Mouse (Mus musculus) heart, embryonic 15.5 days (tissue): ENCODE data around the gene Maml3. TPM values are rescaled to one million over a fixed set of nuclear protein-coding genes. Genes with fewer than 3 reads are reported as not detected.

Source experiments
- ATAC-seq: fragments of 200-750 bp; cut with Nextera tagmentation; replicated peaks from 2 replicates; pipeline ENCODE4 v1.8.0; 2017; ENCODE audit warnings: low read depth, moderate TSS enrichment; ENCODE audit not compliant: insufficient number of reproducible peaks, insufficient read depth, low FRiP score
- H3K27ac ChIP-seq: fragments of 300-500 bp; sonication (generic); 2 replicates; pipeline ENCODE4 v1.5.1; 2015; ENCODE audit warnings: mild to moderate bottlenecking, inconsistent platforms
- H3K27me3 ChIP-seq: fragments of 300-500 bp; sonication (generic); 2 replicates; pipeline ENCODE4 v1.6.1; 2015; ENCODE audit warnings: inconsistent platforms
- H3K36me3 ChIP-seq: fragments of 300-500 bp; sonication (generic); 2 replicates; pipeline ENCODE4 v1.6.1; 2015; ENCODE audit warnings: mild to moderate bottlenecking, inconsistent platforms
- H3K4me1 ChIP-seq: fragments of 300-500 bp; sonication (generic); replicated peaks from 2 replicates; pipeline ENCODE4 v1.6.1; 2015; ENCODE audit warnings: inconsistent platforms
- H3K4me2 ChIP-seq: fragments of 300-500 bp; sonication (generic); 2 replicates; pipeline ENCODE4 v1.6.1; 2015; ENCODE audit warnings: inconsistent platforms, mild to moderate bottlenecking, moderate library complexity
- H3K4me3 ChIP-seq: fragments of 300-500 bp; sonication (generic); 2 replicates; pipeline ENCODE4 v1.5.1; 2015; ENCODE audit warnings: mild to moderate bottlenecking, inconsistent platforms
- H3K9ac ChIP-seq: fragments of 300-500 bp; sonication (generic); 2 replicates; pipeline ENCODE4 v1.6.1; 2015; ENCODE audit warnings: mild to moderate bottlenecking, inconsistent platforms
- H3K9me3 ChIP-seq: fragments of 300-500 bp; sonication (generic); replicated peaks from 2 replicates; pipeline ENCODE4 v1.6.1; 2016; ENCODE audit warnings: inconsistent platforms
- WGBS: fragments of 180-500 bp; shearing (Covaris S2); methylation state at CpG from one replicate; pipeline ENCODE4 v1.1.7; 2015; ENCODE audit warnings: mixed read lengths; 5-methylcytosine and 5-hydroxymethylcytosine counted together
- polyA plus RNA-seq: library from polyadenylated mRNA; unstranded; fragments of >200 nt; fragmentation: Nextera tagmentation; extraction: Ambion mirVana; gene quantifications from 2 replicates; pipeline ENCODE4 v1.2.1, GENCODE M21; 2015

The Maml3 gene
- polyA plus RNA-seq, 1 experiment from 2014 or later: 1.9 TPM

- 72% methylated on average over 2 of the region's 2 CpGs for WGBS
- Histone ChIP-seq H3K9ac (no peak overlapping the region), H3K4me2 (no peak overlapping the region), H3K36me3 (no peaks in the 10 kb centered on the region), H3K27ac (no peak overlapping the region), H3K4me1 (peaks cover 35% of the 10 kb centered on the region), H3K27me3 (no peaks in the 10 kb centered on the region), H3K9me3 (no peaks in the 10 kb centered on the region), H3K4me3 (no peak overlapping the region)
- no peak; the same call in 1 of the 2 replicates for ATAC-seq
These were observed 453.7 kb downstream of the Maml3 start for GRCm38 (mm10) chr3:51651149-51651548.

DNA sequence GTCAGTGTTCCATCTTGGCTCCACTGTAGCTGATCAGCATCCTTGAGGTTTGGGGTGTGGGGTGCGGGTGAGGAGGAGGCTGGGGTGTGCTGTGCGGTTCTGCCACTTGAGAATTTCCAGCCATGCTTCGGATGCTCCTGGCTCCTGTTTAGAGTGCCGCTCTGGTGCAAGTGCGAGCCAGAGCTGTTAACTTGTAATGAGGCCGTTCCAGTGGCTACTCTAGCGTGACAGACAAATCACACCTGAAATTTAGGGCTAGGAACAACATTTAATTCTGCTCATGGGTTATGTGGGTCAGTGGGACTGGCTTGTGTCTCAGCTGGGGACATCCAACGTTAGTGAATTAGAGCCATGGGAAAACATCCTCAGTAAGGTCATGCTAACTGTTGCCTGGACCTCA lies 454.9 kb downstream of the Maml3 start:
- no peak overlapping the region for H3K27ac ChIP-seq

GRCm38 (mm10) chr3:51649426-51649825 lies 455.4 kb downstream of the Maml3 start:
- H3K4me3 ChIP-seq: no peak overlapping the region
- ATAC-seq: no peak
- H3K4me1 ChIP-seq: peaks cover 26% of the 10 kb centered on the region
- no peaks in the 10 kb centered on the region for H3K27me3 ChIP-seq
- WGBS: 56% methylated on average over 8 of the region's 8 CpGs
- H3K4me2 ChIP-seq: no peak overlapping the region
- no peak overlapping the region for H3K9ac ChIP-seq
- no peak overlapping the region for H3K27ac ChIP-seq
- no peaks in the 10 kb centered on the region for H3K9me3 ChIP-seq
- H3K36me3 ChIP-seq: no peaks in the 10 kb centered on the region

More for the DNA sequence above, 454.9 kb downstream of the Maml3 start:
- Histone ChIP-seq H3K9ac (no peak overlapping the region), H3K4me2 (no peak overlapping the region), H3K4me3 (no peak overlapping the region), H3K4me1 (peaks cover 26% of the 10 kb centered on the region), H3K36me3 (no peaks in the 10 kb centered on the region), H3K9me3 (no peaks in the 10 kb centered on the region), H3K27me3 (no peaks in the 10 kb centered on the region)
- WGBS: 67% methylated on average over 8 of the region's 8 CpGs
- ATAC-seq: no peak

- peak; percentile 14; the same call in 1 of the 2 replicates for ATAC-seq
- no peaks in the 10 kb centered on the region for H3K27me3 ChIP-seq
- 23% methylated on average over 15 of the region's 15 CpGs for WGBS
- H3K4me1 ChIP-seq: peaks cover 21% of the 10 kb centered on the region
- no peak overlapping the region for H3K27ac ChIP-seq
- H3K9ac ChIP-seq: no peak overlapping the region
- H3K4me3 ChIP-seq: peak overlapping the region; percentile 33
- no peaks in the 10 kb centered on the region for H3K9me3 ChIP-seq
- no peaks in the 10 kb centered on the region for H3K36me3 ChIP-seq
- peak overlapping the region; percentile 63 for H3K4me2 ChIP-seq
These were observed 456.7 kb downstream of the Maml3 start for GRCm38 (mm10) chr3:51648037-51648664.

- Histone ChIP-seq H3K4me1 (peaks cover 13% of the 10 kb centered on the region), H3K9ac (no peak overlapping the region), H3K27ac (no peak overlapping the region), H3K9me3 (no peaks in the 10 kb centered on the region), H3K4me3 (no peak overlapping the region), H3K4me2 (no peak overlapping the region), H3K27me3 (no peaks in the 10 kb centered on the region), H3K36me3 (no peaks in the 10 kb centered on the region)
- WGBS: 37% methylated on average over 4 of the region's 4 CpGs
- no peak for ATAC-seq
These were observed 457.5 kb downstream of the Maml3 start for GRCm38 (mm10) chr3:51647356-51647755.

DNA sequence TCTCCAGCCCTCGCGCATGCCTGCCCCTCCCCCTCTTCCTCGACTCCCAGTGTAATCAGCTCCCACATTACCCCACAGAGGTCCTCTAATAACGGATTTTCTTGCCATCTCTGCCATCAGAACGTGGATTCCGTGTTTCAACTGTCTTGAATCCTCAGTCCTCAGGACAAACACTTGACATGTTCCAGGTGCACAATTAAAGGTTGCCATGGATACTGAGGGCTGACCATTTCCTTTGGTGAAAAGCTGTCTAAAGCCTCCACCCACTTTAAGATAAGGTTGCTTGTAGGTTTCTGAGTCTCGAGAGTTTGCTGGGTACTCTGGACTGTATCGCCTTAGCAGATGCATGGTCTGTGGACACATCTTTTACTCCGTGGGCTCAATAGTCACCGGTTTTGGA lies 458.6 kb downstream of the Maml3 start:
- Histone ChIP-seq H3K9me3 (no peaks in the 10 kb centered on the region), H3K4me3 (no peak overlapping the region), H3K27ac (no peak overlapping the region), H3K36me3 (no peaks in the 10 kb centered on the region), H3K4me1 (peaks cover 12% of the 10 kb centered on the region), H3K4me2 (no peak overlapping the region), H3K27me3 (no peaks in the 10 kb centered on the region), H3K9ac (no peak overlapping the region)
- no peak for ATAC-seq
- 30% methylated on average over 10 of the region's 10 CpGs for WGBS

DNA sequence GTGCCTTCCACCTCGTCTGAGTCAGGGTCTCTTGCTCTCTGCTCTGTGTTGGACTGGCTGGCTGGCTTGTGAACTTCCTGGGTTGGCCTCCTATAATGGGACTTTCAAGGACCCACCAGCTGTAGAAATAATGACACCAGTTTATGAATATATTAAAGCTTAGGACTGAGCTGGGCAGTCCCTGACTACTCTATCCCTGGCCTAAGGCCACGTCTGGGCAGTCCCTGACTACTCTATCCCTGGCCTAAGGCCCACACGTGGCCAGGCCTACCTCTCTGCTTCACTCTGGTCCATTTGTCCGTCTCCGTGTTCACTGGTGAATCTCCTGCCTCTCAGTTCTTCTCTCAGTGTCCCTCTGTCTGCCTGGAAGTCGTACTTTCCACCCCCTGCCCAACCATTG lies 459.4 kb downstream of the Maml3 start:
- ATAC-seq: no peak
- Histone ChIP-seq H3K4me1 (peaks cover 12% of the 10 kb centered on the region), H3K9me3 (no peaks in the 10 kb centered on the region), H3K4me3 (no peak overlapping the region), H3K27ac (no peak overlapping the region), H3K9ac (no peak overlapping the region), H3K36me3 (no peaks in the 10 kb centered on the region), H3K4me2 (no peak overlapping the region), H3K27me3 (no peaks in the 10 kb centered on the region)
- WGBS: 83% methylated on average over 6 of the region's 6 CpGs

- ATAC-seq: no peak
These were observed 466.6 kb downstream of the Maml3 start for GRCm38 (mm10) chr3:51638260-51638659.

GRCm38 (mm10) chr3:51637326-51637725 lies 467.6 kb downstream of the Maml3 start:
- no peaks in the 10 kb centered on the region for H3K9me3 ChIP-seq
- no peak overlapping the region for H3K4me3 ChIP-seq
- no peaks in the 10 kb centered on the region for H3K4me1 ChIP-seq
- H3K27ac ChIP-seq: no peak overlapping the region
- H3K9ac ChIP-seq: no peak overlapping the region
- ATAC-seq: no peak
- H3K27me3 ChIP-seq: no peaks in the 10 kb centered on the region
- 92% methylated on average over 6 of the region's 6 CpGs for WGBS
- no peaks in the 10 kb centered on the region for H3K36me3 ChIP-seq
- H3K4me2 ChIP-seq: no peak overlapping the region

More at GRCm38 (mm10) chr3:51638260-51638659, 466.6 kb downstream of the Maml3 start:
- no peaks in the 10 kb centered on the region for H3K4me1 ChIP-seq
- no peak overlapping the region for H3K4me2 ChIP-seq
- H3K36me3 ChIP-seq: no peaks in the 10 kb centered on the region
- H3K9ac ChIP-seq: no peak overlapping the region
- no peak overlapping the region for H3K27ac ChIP-seq
- WGBS: 85% methylated on average over 6 of the region's 6 CpGs
- no peaks in the 10 kb centered on the region for H3K9me3 ChIP-seq
- no peaks in the 10 kb centered on the region for H3K27me3 ChIP-seq
- H3K4me3 ChIP-seq: no peak overlapping the region

- ATAC-seq: no peak
- 83% methylated on average over 20 of the region's 20 CpGs for WGBS
- Histone ChIP-seq H3K36me3 (no peaks in the 10 kb centered on the region), H3K27ac (no peak overlapping the region), H3K4me1 (no peaks in the 10 kb centered on the region), H3K27me3 (no peaks in the 10 kb centered on the region), H3K9ac (no peak overlapping the region), H3K4me2 (no peak overlapping the region; the same call in 1 of the 2 replicates), H3K9me3 (no peaks in the 10 kb centered on the region), H3K4me3 (no peak overlapping the region)
These were observed 468.2 kb downstream of the Maml3 start for GRCm38 (mm10) chr3:51636700-51637099.

DNA sequence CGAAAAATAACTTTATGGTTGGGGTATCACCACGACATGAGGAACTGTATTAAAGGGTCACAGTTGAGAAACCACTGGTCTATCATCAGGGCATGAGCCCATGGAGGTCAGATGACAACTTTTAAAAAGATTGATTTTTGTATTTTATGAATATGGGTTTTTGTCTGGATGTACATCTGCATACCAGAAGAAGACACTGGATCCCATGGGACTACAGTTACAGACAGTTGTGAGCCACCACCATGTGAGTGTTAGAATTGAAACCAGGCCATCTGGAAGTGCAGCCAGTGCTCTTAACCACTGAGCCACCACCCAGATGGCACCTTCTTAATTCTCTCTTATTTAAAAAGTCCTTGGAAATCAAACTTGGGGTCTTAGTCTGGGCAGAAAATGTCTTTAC lies 468.9 kb downstream of the Maml3 start:
- no peak overlapping the region for H3K4me2 ChIP-seq
- no peaks in the 10 kb centered on the region for H3K27me3 ChIP-seq
- H3K9me3 ChIP-seq: no peaks in the 10 kb centered on the region
- WGBS: 69% methylated on average over 2 of the region's 2 CpGs
- ATAC-seq: no peak
- no peaks in the 10 kb centered on the region for H3K4me1 ChIP-seq
- no peak overlapping the region for H3K27ac ChIP-seq
- no peak overlapping the region for H3K4me3 ChIP-seq
- no peaks in the 10 kb centered on the region for H3K36me3 ChIP-seq
- no peak overlapping the region for H3K9ac ChIP-seq
